13 mouse cellular contexts compared by ENCODE assay signal in the genomic region with DNA sequence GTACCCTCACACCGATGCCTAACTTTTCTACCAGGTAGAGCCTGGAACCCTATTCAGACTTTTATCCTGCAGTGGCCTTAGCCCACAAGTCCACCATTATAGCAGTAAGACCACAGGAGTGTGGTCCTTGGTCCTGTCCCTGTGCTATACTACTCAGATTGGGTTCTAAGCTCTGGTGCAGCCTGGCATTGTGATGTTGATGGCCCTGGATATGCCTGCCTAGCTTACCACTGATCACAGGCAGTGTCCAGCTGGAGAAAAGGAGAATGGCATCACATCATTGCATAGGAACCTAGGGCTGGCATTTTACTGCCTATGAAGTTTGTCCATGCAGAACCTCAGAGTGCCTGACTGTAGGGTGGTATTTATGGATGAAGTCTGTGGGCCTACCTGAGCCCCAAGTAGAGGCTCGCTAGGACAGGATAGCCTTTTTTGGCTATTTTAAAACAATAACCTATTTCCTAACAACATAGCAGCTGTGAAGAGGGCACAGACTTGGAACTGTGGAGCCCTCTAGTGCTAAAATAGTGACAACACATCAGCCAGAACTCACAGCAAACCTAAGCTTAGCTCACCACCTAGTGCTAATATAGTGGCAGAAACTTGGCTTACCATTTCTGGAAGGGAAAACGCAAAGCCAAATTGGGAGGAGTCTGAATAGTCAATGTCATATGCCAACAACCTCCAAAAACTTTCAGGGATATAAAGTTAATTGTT.
DNase-seq lines count a peak whose midpoint lies in the region; ATAC-seq and TF ChIP-seq lines count a peak whose summit lies in the region.
"Had no signal": no experiment of that assay in that cellular context is flagged by ENCODE, and none has a peak within 500 bp of the region (broad histone marks: within the 10 kb centered on the region; RNA-seq: fewer than 3 reads in every experiment).

No protein-coding gene starts in this region.

- 70% methylated on average over 3 of the region's 3 CpGs for WGBS in forebrain, embryonic 13.5 days
- 76% methylated on average over 3 of the region's 3 CpGs for WGBS in forebrain, embryonic 10.5 days

- 0 out of 2 replicates have a peak, but pooled peaks cover 4% of the 10 kb centered on the region for H3K9me3 ChIP-seq in forebrain, embryonic 13.5 days (replicated peaks)
- H3K9me3 ChIP-seq in forebrain, embryonic 10.5 days = no peaks in the 10 kb centered on the region
- no peaks in the 10 kb centered on the region for H3K9me3 ChIP-seq in CH12.LX (replicated peaks; ENCODE audit: low read length)
- H3K9me3 ChIP-seq: heart, embryonic 13.5 days had no signal

- DNase-seq in forebrain, embryonic 10.5 days (ENCODE audit: extremely low spot score, low spot score) = no peak
- no peak for DNase-seq in layer of hippocampus, adult 2 months (ENCODE audit: low spot score in 2 of 2)
- DNase-seq in layer of hippocampus, postnatal 25 days (ENCODE audit: extremely low spot score in 1 of 2, low spot score in 1 of 2) = no peak
- DNase-seq in CH12.LX (ENCODE audit: extremely low read depth) = peak; percentile 57
- peak; percentile 33 for DNase-seq in brain, embryonic 14.5 days (ENCODE audit: low read depth)
- no peak for DNase-seq in gastrocnemius, postnatal 4 days (ENCODE audit: low spot score in 2 of 2)
- DNase-seq in heart, postnatal 14 days = no peak
- DNase-seq: right cerebral cortex, adult 18-20 months; thymus, postnatal 25 days had no signal

- peak; percentile 66 for TF ChIP-seq CTCF in layer of hippocampus, adult 2 months (conservative IDR thresholded peaks at IDR 0.05)
- peak; percentile 55 to 99 for TF ChIP-seq CTCF in CH12.LX (conservative IDR thresholded peaks at IDR 0.05 in 1 of 2, IDR thresholded peaks at IDR 0.05 in 1 of 2; ENCODE audit: low read depth in 2 of 2, low read length in 2 of 2)
- TF ChIP-seq CTCF in brain, embryonic 14.5 days (IDR thresholded peaks at IDR 0.05; ENCODE audit: borderline replicate concordance, extremely low read depth, insufficient read depth, insufficient read length) = peak; percentile 45; the same call in 1 of the 2 replicates

- intact Hi-C loops in heart, postnatal 14 days (cut with DNase I) = no loop called here

- no peaks in the 10 kb centered on the region for H3K79me2 ChIP-seq in CH12.LX (replicated peaks; ENCODE audit: control insufficient read depth, extremely low read depth, insufficient read depth, poor library complexity, severe bottlenecking)

- ATAC-seq in forebrain, embryonic 13.5 days = peak; percentile 50; the same call in 1 of the 2 replicates
- ATAC-seq: CD4-positive, CD25-positive, alpha-beta regulatory T cell, adult 4 months; inflammation-experienced regulatory T-cells, adult 6 months had no signal

- H3K9ac ChIP-seq in forebrain, embryonic 13.5 days = no peak overlapping the region
- H3K9ac ChIP-seq in CH12.LX (ENCODE audit: insufficient read depth, low read depth) = no peak overlapping the region
- H3K9ac ChIP-seq: heart, embryonic 13.5 days had no signal

- no peak for TF ChIP-seq EP300 in CH12.LX (IDR thresholded peaks at IDR 0.05; ENCODE audit: low read length)

- H3K27me3 ChIP-seq in forebrain, embryonic 13.5 days = no peaks in the 10 kb centered on the region
- no peaks in the 10 kb centered on the region for H3K27me3 ChIP-seq in forebrain, embryonic 10.5 days (ENCODE audit: poor library complexity, severe bottlenecking)
- H3K27me3 ChIP-seq in CH12.LX (replicated peaks) = no peaks in the 10 kb centered on the region
- H3K27me3 ChIP-seq: heart, embryonic 13.5 days had no signal

- dilution Hi-C loops in CH12.LX (cut with MboI; ENCODE audit: extremely low pct_ligation_motif_present, extremely low pct_unique_long_range_greater_than_20kb, low sequenced_read_pairs) = no loop called here

- H3K36me3 ChIP-seq in forebrain, embryonic 13.5 days (ENCODE audit: poor library complexity, severe bottlenecking) = no peaks in the 10 kb centered on the region
- H3K36me3 ChIP-seq in forebrain, embryonic 10.5 days (replicated peaks) = no peaks in the 10 kb centered on the region
- no peaks in the 10 kb centered on the region for H3K36me3 ChIP-seq in CH12.LX (replicated peaks in 1 of 2; ENCODE audit: control insufficient read depth in 1 of 2, insufficient read depth in 1 of 2, low read length in 1 of 2)
- H3K36me3 ChIP-seq: heart, embryonic 13.5 days had no signal

- H3K4me3 ChIP-seq in forebrain, embryonic 13.5 days = no peak overlapping the region
- H3K4me3 ChIP-seq in forebrain, embryonic 10.5 days = no peak overlapping the region
- no peak overlapping the region for H3K4me3 ChIP-seq in layer of hippocampus, adult 2 months
- no peak overlapping the region for H3K4me3 ChIP-seq in CH12.LX (replicated peaks in 1 of 3; ENCODE audit: low read depth in 2 of 3, low read length in 2 of 3, poor library complexity in 1 of 3)
- H3K4me3 ChIP-seq: heart, embryonic 13.5 days had no signal

- no peak overlapping the region for H3K4me2 ChIP-seq in forebrain, embryonic 13.5 days
- H3K4me2 ChIP-seq in CH12.LX (ENCODE audit: insufficient read depth, low read depth, poor library complexity, severe bottlenecking) = no peak overlapping the region
- H3K4me2 ChIP-seq: heart, embryonic 13.5 days had no signal

- in situ Hi-C loops in CH12.LX (cut with MboI; ENCODE audit: low pct_ligation_motif_present, low pct_unique_long_range_greater_than_20kb, low sequenced_read_pairs) = no loop called here

- TF ChIP-seq RAD21 in CH12.LX (IDR thresholded peaks at IDR 0.05; ENCODE audit: low read depth, low read length) = peak; percentile 90

- H3K4me1 ChIP-seq in forebrain, embryonic 13.5 days = no peaks in the 10 kb centered on the region
- H3K4me1 ChIP-seq in forebrain, embryonic 10.5 days = peaks cover 10% of the 10 kb centered on the region; the same call in 1 of the 2 replicates
- no peaks in the 10 kb centered on the region for H3K4me1 ChIP-seq in CH12.LX (ENCODE audit: control insufficient read depth in 1 of 2, insufficient read depth in 2 of 2)
- H3K4me1 ChIP-seq: heart, embryonic 13.5 days had no signal

- no peak for TF ChIP-seq POLR2A in CH12.LX (IDR thresholded peaks at IDR 0.05; ENCODE audit: low read depth, low read length)
- TF ChIP-seq POLR2A in brain, embryonic 14.5 days (IDR thresholded peaks at IDR 0.05; ENCODE audit: borderline replicate concordance, extremely low read depth, insufficient read depth, insufficient read length, poor library complexity, severe bottlenecking) = no peak

- H3K27ac ChIP-seq in forebrain, embryonic 13.5 days = no peak overlapping the region
- no peak overlapping the region for H3K27ac ChIP-seq in forebrain, embryonic 10.5 days
- H3K27ac ChIP-seq in layer of hippocampus, adult 2 months = no peak overlapping the region
- H3K27ac ChIP-seq in CH12.LX (ENCODE audit: insufficient read depth, low read depth) = no peak overlapping the region
- H3K27ac ChIP-seq: heart, embryonic 13.5 days had no signal

TF ChIP-seq in CH12.LX, 34 proteins besides CTCF, POLR2A, EP300 and RAD21:
- peak; percentile 87 for TF ChIP-seq SMC3 (IDR thresholded peaks at IDR 0.05; ENCODE audit: low read depth, low read length)
- TF ChIP-seq ZC3H11A (IDR thresholded peaks at IDR 0.05; ENCODE audit: low read depth, low read length) = peak; percentile 68
- no peak for TF ChIP-seq CHD2 (IDR thresholded peaks at IDR 0.05; ENCODE audit: low read length)
- TF ChIP-seq JUND (conservative IDR thresholded peaks at IDR 0.05; ENCODE audit: low read depth, low read length) = 0 out of 2 replicates have a peak, but pooled peaks have one; percentile 18
- peak; percentile 39; the same call in 1 of the 2 replicates for TF ChIP-seq NELFE (IDR thresholded peaks at IDR 0.05; ENCODE audit: low read depth, low read length)
- TF ChIP-seq E2F4 (IDR thresholded peaks at IDR 0.05; ENCODE audit: insufficient replicate concordance, low read depth, low read length) = no peak
- no peak for TF ChIP-seq POLR2AphosphoS2 (IDR thresholded peaks at IDR 0.05; ENCODE audit: low read depth, low read length)
- TF ChIP-seq MAFK (IDR thresholded peaks at IDR 0.05; ENCODE audit: insufficient replicate concordance, low read length) = no peak

Comparison
In these comparisons a context has a peak if more than half of its experiments do, and no peak if none do; other contexts are left out.
1. DNase-seq: peak in CH12.LX (single experiment) and brain, embryonic 14.5 days (single experiment); none in forebrain, embryonic 10.5 days (single experiment), layer of hippocampus, adult 2 months (0 of 2), layer of hippocampus, postnatal 25 days (0 of 2), gastrocnemius, postnatal 4 days (0 of 2) and heart, postnatal 14 days (0 of 2).
2. Peak in every context shown above with its lines, with median percentiles within 50 percentile points of each other: CTCF ChIP-seq.